Mouse (Mus musculus) erythroblast, embryonic 14.5 days (primary cell): ENCODE results near the gene Sox18.

Source experiments
- GATA1 ChIP-seq: IDR thresholded peaks from 2 replicates; pipeline ENCODE4 v1.6.1; 2012; ENCODE audit warnings: low read length, inconsistent platforms, mixed read lengths
- TAL1 ChIP-seq: IDR thresholded peaks from 3 replicates; pipeline ENCODE4 v1.6.1; 2012; ENCODE audit warnings: low read length, inconsistent platforms, mixed read lengths

GRCm38 (mm10) chr2:181706668-181707067, 35.2 kb upstream of the Sox18 start:
- no peak for TF ChIP-seq GATA1
- TF ChIP-seq TAL1: no peak
